Mouse (Mus musculus) embryo, embryonic 10 days (tissue): Measurements from ENCODE around the gene Abhd16b.
"Not testable (repeated sequence)": the region's sequence is repeated elsewhere in the genome, so short reads cannot be mapped to it uniquely, and the experiment has no call there.

Experiments
- DNase-seq: peaks from one replicate; pipeline ENCODE4 v3.0.0-alpha.2; 2015; ENCODE audit warnings: low spot score

Abhd16b gene

DNA sequence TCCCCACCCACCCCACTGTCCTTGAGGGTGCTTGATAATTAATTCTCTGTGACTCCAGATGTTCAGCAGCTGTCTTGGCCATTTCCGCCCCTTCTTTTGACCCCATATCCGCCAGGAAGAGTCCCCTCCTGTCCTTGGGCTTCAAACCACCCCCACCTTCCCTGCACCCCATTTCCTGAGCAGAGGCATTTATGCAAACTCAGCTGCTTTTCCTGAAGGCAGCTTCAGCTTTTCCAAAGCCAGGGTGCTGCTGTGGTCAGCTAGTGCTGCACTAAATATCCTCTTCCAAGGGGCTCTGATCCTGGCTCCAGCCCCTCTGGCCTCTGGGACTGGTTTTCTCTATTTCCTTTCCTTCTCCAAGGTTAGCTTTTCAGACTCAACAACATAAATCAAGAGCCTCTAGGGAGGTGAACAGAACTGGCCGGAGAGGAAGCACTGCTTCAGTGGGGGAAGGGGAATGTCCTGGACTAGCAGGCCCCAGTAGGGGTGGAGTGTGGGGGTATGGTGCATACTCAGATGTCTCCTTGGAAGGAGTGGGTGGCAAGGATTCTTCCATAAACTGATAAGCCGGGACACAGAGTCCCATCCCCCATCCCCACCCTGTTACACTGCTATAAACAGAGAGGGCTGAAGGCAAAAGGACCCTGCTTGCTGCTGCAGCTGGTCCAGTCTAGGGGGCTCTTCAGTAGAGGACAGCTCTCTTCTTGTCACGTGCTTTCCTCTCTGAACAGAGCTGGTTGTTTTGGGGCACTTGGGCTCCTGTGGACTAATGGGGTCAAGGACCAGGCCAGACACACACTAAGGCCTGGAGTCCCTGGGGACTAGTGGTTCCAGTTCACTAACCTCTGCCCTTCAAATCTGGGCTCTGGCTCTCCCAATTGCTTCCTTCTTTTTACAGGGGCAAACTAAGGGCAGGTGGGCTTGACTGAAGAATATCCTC is 5.4 kb upstream of the Abhd16b start:
- DNase-seq, result peak; percentile 76

DNA sequence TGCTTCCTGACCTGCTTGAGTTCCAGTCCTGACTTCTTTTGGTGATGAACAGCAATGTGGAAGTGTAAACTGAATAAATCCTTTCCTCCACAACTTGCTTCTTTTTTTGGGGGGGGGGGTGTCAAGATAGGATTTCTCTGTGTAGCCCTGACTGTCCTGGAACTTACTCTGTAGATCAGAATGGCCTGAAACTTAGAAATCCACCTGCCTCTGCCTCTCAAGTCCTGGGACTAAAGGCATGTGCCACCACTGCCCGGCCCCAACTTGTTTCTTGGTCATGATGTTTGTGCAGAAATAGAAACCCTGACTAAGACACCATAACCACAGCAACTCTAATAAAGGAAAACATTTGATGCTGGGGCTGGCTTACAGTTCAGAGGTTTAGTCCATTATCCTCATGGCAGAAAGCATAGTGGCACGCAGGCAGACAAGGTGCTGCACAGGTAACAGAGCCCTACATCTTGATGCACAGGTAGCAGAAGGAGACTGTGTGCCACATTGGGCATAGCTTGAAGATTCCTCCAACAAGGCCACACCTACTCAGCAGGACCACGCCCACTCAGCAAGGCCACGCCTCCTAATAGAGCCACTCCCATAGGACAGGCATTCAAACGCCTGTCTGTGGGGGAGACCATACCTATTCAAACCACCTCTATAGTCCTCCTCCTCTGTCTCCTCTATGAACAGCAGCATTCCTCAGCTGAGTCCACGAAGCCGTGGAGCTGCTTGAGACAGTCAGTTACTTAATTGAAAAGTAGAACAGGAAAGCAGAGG is 1.4 kb upstream of the Abhd16b start:
- peak; percentile 65 for DNase-seq

DNA sequence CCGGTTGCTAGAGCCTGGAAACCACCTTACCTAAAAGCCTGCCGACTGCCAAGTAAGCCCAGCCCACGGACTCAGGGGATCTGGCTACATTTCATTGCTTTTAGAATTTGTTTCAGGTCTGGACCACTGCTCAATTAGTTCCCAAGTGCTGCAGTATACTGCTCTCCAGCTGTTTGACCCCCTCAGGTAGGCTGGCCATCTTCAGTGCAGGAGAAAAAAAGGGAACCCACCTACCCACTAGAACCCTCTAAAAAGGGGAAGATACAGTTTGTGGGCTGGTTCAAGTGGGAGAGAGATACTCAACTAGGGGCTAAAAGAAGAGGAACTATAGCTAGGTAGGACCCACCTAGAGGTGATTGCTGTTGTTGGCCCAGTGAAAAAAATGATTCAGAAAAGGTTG is 800 bp upstream of the Abhd16b start:
- DNase-seq, result no peak

DNA sequence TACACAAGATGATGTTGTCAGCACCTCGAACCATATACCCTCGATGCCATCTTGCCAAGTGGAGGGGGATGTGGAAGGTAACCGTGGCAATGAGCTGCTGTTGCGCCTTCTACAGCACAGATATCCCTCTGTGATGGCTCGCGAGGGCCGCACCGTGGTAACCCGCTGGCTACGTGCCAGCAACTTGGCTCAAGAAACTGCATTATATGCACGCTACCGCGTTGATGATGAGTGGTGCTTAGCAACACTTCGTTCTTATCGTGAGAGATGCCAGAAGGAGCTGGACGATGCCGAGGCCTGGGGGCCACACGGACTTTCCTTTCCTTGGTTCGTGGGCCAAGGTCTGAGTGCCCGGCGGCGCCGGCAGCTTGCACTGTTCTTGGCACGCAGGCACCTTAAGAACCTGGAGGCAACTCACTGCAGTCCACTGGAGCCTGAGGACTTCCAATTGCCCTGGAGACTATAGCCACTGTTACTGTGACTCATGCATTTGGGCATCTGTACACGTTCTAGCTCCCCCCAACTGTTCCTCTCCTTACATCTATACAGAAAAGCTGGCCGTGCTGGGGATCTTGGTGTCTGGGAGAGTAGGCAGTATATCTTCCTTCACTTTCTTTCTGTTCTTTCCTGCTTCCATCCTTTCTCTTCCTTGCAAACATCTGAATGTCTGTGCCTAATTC is 1.4 kb downstream of the Abhd16b start:
- DNase-seq, result no peak

DNA sequence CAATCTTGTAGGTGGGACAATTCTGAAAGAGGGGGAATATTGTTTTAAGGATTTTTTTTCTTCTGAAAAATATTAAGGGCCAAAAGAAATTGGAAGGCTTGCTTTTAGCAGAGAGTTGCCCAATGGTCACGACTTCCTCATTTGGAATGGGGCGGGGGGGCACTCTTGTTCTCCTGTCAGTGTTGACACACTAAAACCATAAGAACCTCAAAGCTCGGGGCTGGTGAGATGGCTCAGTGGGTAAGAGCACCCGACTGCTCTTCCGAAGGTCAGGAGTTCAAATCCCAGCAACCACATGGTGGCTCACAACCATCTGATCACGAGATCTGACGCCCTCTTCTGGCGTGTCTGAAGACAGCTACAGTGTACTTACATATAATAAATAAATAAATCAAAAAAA is 2.8 kb downstream of the Abhd16b start:
- DNase-seq, result not testable (repeated sequence)

DNA sequence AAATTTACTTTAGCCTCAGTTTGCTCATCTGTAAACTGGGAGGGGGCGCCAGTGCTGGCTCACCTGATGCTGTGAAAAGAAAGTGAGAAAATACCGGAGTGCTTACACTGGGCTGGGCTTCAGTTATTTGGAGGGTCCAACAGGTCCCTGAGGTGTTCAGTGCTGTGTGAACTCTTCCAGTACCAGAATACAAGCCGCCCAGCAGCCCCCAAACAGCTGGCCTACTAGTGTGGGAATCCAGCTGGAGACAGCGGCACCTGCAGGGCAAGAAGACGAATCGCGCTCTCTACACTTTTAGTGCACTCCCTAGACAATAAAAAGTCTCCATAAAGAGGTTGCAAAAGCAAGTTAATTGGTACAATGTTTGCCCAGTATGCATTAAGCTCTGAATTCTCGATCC is 3.3 kb downstream of the Abhd16b start:
- peak; percentile 84 for DNase-seq

DNA sequence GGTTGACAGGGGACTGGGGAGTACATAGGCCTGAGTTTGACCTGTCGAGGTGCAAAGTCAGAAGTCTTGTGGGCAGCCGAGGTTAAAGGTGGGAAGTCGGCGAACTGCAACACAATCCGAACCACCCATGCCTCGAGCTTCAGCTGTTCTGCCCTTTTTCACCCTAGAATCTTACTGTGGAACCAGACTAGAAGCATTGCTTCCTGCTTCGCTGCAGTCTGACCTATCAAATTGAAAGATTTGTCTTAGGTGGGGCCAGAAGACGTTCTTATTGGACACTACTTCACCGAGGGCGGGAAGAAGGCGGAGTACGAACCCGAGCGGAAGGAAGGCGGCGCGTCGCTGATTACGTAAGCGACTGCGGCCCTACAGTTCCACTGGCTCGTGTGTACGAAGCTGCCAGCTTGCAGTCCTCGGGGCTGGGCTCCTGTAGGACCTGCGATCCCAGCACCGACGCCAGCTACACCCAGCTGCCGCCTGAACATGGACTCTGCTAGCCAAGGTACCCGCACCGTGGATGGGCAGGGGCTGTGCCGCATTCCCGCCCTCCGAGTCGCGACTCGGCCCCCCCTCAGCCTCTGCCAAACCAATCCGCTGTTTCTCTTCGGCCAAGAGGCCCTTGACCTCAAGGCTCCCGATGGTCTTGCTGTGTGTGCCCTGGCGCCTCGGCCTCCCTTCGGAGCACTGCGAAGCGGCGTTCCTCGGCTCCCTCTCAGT is 4.0 kb downstream of the Abhd16b start, which contains the start of gene Tpd52l2:
Gene Tpd52l2 (plus strand): TSS at position 312 of the 717 bp plus-strand sequence.
- peak; percentile 100 for DNase-seq

DNA sequence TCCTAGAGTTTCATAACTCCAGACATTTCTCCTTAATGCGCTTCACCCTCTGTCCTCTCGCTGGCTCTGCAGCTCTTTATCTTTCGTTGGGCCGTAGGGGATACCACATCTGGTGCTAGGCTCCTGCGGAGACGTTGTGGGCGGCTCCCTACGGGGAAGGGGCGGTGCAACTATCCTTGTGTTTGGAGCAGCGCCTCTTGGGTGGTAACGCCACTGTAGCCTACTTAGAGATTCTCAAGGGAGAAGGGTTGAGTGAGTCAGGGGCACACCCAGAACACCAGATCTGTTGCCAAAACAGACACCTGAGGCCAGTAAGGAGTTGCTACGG is 4.5 kb downstream of the Abhd16b start:
- DNase-seq, result peak; percentile 77

DNA sequence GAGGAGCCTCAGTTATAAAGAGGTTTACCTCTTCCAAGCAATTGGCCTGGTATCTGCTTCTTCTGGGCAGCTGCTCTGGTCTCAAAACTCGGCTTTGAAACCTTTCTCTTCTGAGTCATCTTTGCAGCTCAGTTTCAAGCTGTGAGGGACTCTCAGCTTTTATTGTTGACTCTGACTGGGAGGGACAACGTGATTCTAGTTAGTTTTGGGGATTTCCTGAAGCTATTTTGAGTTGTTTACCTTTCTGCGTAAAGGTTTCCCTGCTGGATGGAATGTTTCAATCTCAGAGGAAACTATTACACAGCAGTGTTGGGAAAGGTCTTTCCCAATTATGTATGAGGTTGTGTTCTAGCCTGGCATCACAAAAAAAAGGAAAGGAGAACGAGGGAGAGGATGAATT is 5.6 kb downstream of the Abhd16b start:
- DNase-seq, result no peak

DNA sequence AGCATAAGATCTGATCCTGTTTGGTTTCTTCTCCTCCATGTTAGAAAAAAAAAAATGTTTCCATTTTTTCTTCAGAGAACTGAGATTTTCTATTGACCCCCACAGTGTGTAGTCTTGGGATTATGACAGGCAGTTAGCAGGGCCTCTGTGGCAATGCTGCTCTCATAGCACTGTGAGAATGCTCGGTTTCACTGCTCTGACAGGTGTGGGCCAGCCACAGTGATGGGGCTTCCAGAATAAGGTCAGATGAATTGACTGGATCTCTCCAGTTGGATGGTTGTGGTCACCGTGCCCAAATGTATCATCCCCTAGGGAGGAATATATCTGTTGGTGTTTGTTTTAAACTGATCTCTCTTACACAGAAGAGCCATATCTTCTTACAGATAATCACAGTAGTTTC is 16.2 kb downstream of the Abhd16b start:
- no peak for DNase-seq

DNA sequence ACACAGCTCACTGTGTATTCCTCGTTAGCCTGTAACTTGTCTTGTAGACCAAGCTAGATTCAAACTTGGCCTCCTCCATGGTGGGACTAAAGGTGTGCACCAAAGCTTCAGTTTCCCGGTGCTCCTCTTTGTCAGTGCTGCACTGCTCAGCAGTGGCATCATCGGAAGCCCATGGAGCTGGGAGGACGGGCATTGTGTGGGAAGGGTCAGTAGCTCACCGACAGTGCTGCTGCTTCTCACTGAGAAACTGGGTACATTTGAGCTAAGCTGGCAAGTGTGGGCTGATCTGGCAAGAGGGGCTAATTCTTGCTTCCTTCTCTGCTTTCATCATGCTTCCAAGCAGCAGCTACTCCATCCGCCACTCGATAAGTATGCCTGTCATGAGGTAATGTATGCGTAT is 18.2 kb downstream of the Abhd16b start:
- no peak for DNase-seq

DNA sequence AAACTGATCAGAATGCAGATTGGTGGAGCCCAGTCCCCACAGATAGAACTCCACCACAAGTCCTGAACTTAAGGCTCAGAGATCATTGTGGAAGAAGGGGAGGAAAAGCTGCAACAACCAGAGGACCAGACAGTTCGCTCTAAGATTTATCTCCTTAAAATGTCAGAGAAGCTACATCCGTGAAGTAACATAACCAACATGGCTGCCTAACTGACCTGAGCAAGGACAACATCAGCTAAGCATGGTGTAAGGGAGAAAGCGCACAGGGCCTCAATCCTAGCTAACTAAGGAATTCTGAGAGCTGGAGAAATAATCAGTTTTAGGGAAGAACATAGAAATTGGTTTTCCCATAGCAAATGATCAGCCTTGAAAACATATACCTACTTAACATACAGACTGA is 26.2 kb downstream of the Abhd16b start:
- no peak for DNase-seq

DNA sequence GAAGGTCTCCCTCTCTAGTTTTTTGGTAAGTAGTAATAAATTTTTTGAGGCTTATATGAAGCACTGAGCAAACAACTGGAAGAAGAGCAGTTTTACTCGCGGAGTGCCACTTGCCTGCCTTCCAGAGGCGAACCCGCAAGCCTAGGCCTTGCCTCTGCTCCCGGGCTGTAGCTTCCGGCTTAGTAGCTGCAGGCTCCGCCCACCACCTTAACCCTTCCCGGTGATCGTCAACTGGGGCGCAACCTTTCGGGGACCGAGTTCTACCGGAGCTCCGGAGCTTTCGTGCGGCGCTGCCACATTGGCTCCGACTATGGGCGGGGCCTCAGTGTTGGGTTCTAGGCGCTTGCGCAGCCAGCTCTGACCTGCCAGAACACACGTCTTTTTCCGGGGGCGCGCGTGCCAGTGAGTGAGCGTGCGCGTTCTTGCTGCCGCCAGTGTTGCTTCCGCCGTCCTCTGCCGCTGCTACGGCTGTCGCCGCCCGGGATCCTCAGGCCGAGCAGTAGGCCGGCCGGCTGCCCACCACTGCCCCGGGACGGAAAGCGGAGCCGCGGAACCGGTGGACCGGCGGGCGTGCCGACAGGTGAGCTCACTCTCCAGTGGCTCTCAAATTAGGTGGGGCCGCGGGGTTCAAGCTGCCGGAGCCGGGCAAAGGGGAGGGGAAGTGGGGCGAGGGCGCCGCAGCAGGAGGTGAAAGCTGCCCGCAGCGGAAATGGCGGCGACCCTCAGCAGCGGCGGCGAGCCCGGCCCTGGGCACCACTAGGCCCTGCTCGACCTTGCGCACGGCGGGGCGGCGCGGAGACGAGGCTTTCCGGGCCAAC is 27.3 kb downstream of the Abhd16b start, which contains the start of gene Dnajc5:
Gene Dnajc5 (plus strand): TSS at position 368 of the 818 bp plus-strand sequence.
- peak; percentile 98 for DNase-seq

DNA sequence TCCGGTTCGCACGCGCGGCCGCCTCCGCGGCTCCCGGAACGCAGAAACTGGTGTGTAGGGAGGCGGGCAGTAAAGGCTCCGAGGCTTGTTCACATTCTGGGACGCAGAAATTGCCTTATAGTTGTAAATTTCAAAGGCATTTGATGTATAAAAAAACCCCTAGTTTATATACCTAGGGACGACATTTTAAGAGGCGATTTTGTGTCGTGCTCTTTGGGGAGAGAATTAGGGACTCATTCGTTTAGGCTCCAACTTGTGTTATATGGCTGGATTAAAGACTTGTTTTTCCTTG is 27.9 kb downstream of the Abhd16b start:
- no peak for DNase-seq

DNA sequence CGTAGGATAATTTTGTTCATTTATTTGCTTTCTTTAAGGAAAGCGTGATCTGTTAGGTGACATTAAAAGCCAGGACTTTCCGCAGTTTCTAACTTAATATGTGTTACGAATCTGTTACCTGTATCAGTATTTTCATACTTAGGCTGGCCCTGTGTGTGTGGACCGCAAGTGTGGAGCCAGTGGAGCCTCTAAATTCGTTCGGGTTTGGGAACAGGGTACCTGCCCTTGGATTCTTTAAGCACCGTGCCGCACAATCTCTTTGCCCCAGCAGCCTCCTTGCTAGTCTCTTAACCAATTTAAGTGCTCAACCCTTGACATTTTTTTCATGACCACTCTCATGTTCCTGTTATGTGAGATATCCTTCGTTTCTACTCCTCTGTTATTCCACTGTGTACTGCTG is 28.5 kb downstream of the Abhd16b start:
- DNase-seq, result no peak

DNA sequence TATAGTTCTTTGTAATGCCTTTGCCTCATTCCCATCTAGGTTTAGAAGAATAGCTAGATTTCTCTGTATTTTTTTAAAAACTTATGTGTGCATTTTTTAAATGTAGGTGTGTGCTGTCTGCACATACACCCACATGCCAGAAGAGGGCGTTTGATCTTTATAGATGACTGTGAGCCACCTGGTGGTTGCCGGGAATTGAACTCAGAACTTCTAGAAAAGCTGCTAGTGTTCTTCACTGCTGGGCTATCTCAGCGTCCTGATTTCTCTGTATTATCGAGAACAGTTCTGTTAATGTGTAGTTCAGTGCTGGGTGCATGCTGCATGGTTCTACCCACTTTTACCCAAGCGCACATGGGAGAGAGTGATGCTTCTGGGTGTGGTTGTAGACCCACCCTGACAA is 29.8 kb downstream of the Abhd16b start:
- peak; percentile 47 for DNase-seq

DNA sequence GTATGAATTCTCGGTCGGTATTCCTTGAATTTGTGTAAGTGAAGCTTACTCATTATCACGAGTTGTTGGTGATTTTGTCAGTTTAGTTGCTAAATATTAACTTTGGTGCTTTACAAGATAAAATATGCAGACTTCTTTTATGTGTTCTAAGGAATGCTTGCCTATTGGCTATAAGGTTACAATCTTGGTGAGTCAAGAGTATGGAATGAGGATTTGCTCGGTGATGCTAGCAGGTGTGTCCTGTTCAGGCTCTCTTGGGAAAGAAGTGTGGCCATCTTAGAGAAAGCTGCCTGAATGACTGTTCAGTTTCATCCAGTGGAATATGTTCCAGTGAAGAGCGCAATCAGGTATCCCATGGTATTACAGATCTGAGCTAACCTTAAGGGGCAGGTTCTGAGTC is 32.5 kb downstream of the Abhd16b start:
- DNase-seq, result no peak

DNA sequence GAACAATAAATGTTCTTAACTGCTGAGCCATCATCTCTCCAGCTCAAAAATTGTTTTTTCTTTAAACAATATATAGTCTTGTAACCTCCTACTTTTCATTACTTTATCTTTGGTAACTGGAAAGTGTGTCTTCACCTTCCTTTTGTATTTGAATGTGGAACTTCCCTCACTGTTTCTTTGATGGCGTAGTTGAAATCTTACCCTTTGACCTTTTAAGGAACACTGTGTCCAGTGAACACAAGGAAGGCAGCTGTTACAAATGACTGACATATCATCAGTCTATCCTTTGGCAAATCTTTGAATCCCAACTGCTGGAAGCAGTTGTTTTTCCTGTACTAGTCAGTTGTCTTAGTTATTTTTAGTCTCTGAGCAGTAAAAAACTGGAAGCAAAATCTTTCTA is 36.1 kb downstream of the Abhd16b start:
- DNase-seq, result no peak

DNA sequence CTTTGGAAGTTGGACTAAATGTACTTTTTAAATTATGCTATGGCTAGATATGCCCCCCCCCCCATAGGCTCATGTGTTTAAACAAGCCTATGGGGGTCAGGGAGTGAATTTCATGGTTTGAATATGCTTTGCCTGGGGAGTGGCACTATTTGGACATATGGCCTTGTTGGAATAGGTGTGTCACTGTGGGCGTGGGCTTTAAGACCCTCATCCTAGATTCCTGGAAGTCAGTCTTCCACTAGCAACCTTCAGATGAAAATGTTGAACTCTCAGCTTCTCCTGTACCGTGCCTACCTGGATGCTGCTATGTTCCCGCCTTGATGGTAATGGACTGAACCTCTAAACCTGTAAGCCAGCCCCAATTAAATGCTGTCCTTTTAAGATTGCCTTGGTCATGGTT is 39.6 kb downstream of the Abhd16b start:
- no peak for DNase-seq

DNA sequence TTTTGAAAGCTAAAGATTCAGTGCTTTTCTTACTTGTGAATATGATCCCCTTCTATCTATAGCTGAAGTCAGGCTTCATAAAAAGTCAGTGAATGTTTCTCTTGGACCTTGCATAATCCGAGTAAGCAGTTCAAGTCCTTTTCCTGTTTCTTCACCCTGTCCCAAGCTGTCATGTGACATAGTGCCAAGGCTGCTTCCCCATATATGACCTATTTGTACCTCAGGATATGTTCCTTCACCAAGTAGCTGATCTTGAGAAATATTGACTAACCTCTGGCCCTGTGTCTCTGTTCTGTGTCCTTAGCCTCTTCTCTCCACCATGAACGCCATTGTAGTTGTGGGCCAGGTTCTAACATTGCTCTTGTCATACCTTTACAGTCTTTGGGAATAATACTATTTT is 43.4 kb downstream of the Abhd16b start:
- DNase-seq, result no peak

DNA sequence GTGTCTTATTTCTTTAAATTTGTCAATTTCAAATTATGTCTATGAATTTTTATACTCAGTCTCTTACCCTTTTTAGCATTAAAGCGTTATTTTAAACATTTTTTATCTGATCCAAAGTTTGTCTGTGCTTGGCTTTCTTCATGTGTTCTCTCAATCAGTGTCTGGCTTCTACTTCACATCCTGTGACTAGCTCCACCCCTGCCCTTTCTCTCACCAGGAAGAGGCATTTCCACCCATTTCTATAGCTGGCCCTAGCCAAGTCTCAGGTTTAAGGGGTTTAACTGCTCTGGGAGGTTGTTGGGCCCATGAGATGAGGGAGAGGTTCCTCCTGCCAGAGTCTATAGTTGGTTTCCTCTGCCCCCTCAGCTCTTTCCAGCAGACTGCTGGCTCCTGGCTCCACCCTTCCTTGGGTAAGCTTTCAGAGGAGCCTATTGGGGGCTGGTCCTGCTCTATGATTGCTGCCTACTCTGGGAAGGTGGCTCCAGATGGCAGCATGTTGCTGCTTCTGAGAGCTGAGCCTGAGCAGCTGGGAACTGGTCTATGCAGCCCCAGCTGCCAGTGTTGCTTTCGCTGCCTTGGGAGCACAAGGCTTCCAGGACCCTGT is 44.5 kb downstream of the Abhd16b start:
- DNase-seq, result peak; percentile 12
